Mouse (Mus musculus) embryonic fibroblast, embryonic 13.5 days (primary cell): ENCODE results near the gene Ggt1.

Experiments used
- CTCF ChIP-seq: IDR thresholded peaks from 2 replicates; pipeline ENCODE4 v1.5.1; 2011; ENCODE audit warnings: mild to moderate bottlenecking, control low read depth, low read length, moderate library complexity, borderline replicate concordance; ENCODE audit not compliant: insufficient read depth
- POLR2A ChIP-seq: IDR thresholded peaks from 2 replicates; pipeline ENCODE4 v1.6.1; 2011; ENCODE audit warnings: low read depth, mild to moderate bottlenecking, control low read depth, low read length, moderate library complexity

- TF ChIP-seq POLR2A (no peak), CTCF (no peak)
These were observed 7.3 kb upstream of the Ggt1 start for GRCm38 (mm10) chr10:75554090-75554489.
